Mouse (Mus musculus): ENCODE results near the gene Lmbrd2. TPM values are rescaled to one million over a fixed set of nuclear protein-coding genes. Genes with fewer than 3 reads are reported as not detected.

Lmbrd2 gene
- 3.4 and 3.5 TPM in 2 replicates for polyA plus RNA-seq (2016; fragmentation: Nextera tagmentation; extraction: Ambion mirVana)

- Histone ChIP-seq H3K4me1 (peaks cover 25% of the 10 kb centered on the region), H3K4me2 (replicated peaks) (peak within 1 kb of the TSS; percentile 69), H3K27ac (replicated peaks) (peak within 1 kb of the TSS; percentile 84), H3K9ac (replicated peaks) (peak within 1 kb of the TSS; percentile 78), H3K36me3 (peaks cover 25% of the 10 kb centered on the region), H3K9me3 (no peaks in the 10 kb centered on the region), H3K4me3 (peak within 1 kb of the TSS; percentile 90), H3K27me3 (no peaks in the 10 kb centered on the region)
- WGBS: under 1% methylated on average over 33 of the region's 34 CpGs
- peak; percentile 98 for ATAC-seq (ENCODE audit: low FRiP score, low read depth)
Measured at GRCm38 (mm10) chr15:9140252-9140680, at the start of gene Lmbrd2. TSS of gene Lmbrd2 (plus strand) at chr15:9140550.

GRCm38 (mm10) chr15:9090662-9091061, 49.7 kb upstream of the Lmbrd2 start:
- H3K9me3 ChIP-seq: no peaks in the 10 kb centered on the region
- H3K36me3 ChIP-seq: peaks cover 35% of the 10 kb centered on the region
- no peak overlapping the region for H3K9ac ChIP-seq (replicated peaks)
- H3K4me1 ChIP-seq: peaks cover 19% of the 10 kb centered on the region
- H3K4me3 ChIP-seq: no peak overlapping the region
- H3K27me3 ChIP-seq: no peaks in the 10 kb centered on the region
- H3K27ac ChIP-seq (replicated peaks): no peak overlapping the region
- 93% methylated on average over 5 of the region's 5 CpGs for WGBS
- no peak overlapping the region for H3K4me2 ChIP-seq (replicated peaks)
- no peak for ATAC-seq (ENCODE audit: low FRiP score, low read depth)

GRCm38 (mm10) chr15:9093598-9094365, 46.6 kb upstream of the Lmbrd2 start:
- Histone ChIP-seq H3K9ac (replicated peaks) (no peak overlapping the region; the same call in 1 of the 2 replicates), H3K4me1 (peaks cover 10% of the 10 kb centered on the region), H3K4me2 (replicated peaks) (peak overlapping the region; percentile 23), H3K27me3 (no peaks in the 10 kb centered on the region), H3K9me3 (no peaks in the 10 kb centered on the region), H3K4me3 (no peak overlapping the region), H3K36me3 (peaks cover 28% of the 10 kb centered on the region), H3K27ac (replicated peaks) (no peak overlapping the region)
- no peak; the same call in 1 of the 2 replicates for ATAC-seq (ENCODE audit: low FRiP score, low read depth)
- WGBS: 78% methylated on average over 11 of the region's 11 CpGs

GRCm38 (mm10) chr15:9094366-9094750, 46.0 kb upstream of the Lmbrd2 start:
- WGBS: 26% methylated on average over 13 of the region's 13 CpGs
- H3K4me1 ChIP-seq: peaks cover 10% of the 10 kb centered on the region
- H3K36me3 ChIP-seq: peaks cover 28% of the 10 kb centered on the region
- no peaks in the 10 kb centered on the region for H3K9me3 ChIP-seq
- no peaks in the 10 kb centered on the region for H3K27me3 ChIP-seq
- H3K4me2 ChIP-seq (replicated peaks): peak overlapping the region; percentile 23
- peak; percentile 96 for ATAC-seq (ENCODE audit: low FRiP score, low read depth)
- H3K4me3 ChIP-seq: no peak overlapping the region
- H3K27ac ChIP-seq (replicated peaks): no peak overlapping the region
- H3K9ac ChIP-seq (replicated peaks): no peak overlapping the region; the same call in 1 of the 2 replicates

- H3K9me3 ChIP-seq: no peaks in the 10 kb centered on the region
- H3K27ac ChIP-seq (replicated peaks): no peak overlapping the region
- H3K4me3 ChIP-seq: no peak overlapping the region
- H3K27me3 ChIP-seq: no peaks in the 10 kb centered on the region
- peaks cover 36% of the 10 kb centered on the region for H3K36me3 ChIP-seq
- WGBS: 90% methylated on average over 4 of the region's 4 CpGs
- H3K4me1 ChIP-seq: peaks cover 10% of the 10 kb centered on the region
- no peak for ATAC-seq (ENCODE audit: low FRiP score, low read depth)
- H3K9ac ChIP-seq (replicated peaks): no peak overlapping the region
- H3K4me2 ChIP-seq (replicated peaks): no peak overlapping the region
Measured at GRCm38 (mm10) chr15:9096865-9097264, 43.5 kb upstream of the Lmbrd2 start.

- ATAC-seq (ENCODE audit: low FRiP score, low read depth): no peak
- no peak overlapping the region for H3K4me2 ChIP-seq (replicated peaks)
- no peaks in the 10 kb centered on the region for H3K27me3 ChIP-seq
- H3K4me3 ChIP-seq: no peak overlapping the region
- peaks cover 32% of the 10 kb centered on the region for H3K36me3 ChIP-seq
- H3K27ac ChIP-seq (replicated peaks): peak overlapping the region; percentile 22; the same call in 1 of the 2 replicates
- no peaks in the 10 kb centered on the region for H3K9me3 ChIP-seq
- WGBS: 79% methylated on average over 10 of the region's 10 CpGs
- no peak overlapping the region for H3K9ac ChIP-seq (replicated peaks)
- H3K4me1 ChIP-seq: no peaks in the 10 kb centered on the region
Measured at GRCm38 (mm10) chr15:9100446-9101077, 39.8 kb upstream of the Lmbrd2 start.

GRCm38 (mm10) chr15:9106303-9107074, 33.9 kb upstream of the Lmbrd2 start:
- 89% methylated on average over 13 of the region's 13 CpGs for WGBS
- H3K4me3 ChIP-seq: no peak overlapping the region
- H3K27ac ChIP-seq (replicated peaks): no peak overlapping the region
- no peak for ATAC-seq (ENCODE audit: low FRiP score, low read depth)
- no peaks in the 10 kb centered on the region for H3K27me3 ChIP-seq
- no peaks in the 10 kb centered on the region for H3K4me1 ChIP-seq
- H3K4me2 ChIP-seq (replicated peaks): no peak overlapping the region
- no peaks in the 10 kb centered on the region for H3K9me3 ChIP-seq
- no peak overlapping the region for H3K9ac ChIP-seq (replicated peaks)
- peaks cover 33% of the 10 kb centered on the region for H3K36me3 ChIP-seq

- H3K4me3 ChIP-seq: no peak overlapping the region
- no peaks in the 10 kb centered on the region for H3K27me3 ChIP-seq
- peaks cover 52% of the 10 kb centered on the region for H3K36me3 ChIP-seq
Measured at GRCm38 (mm10) chr15:9110526-9111347, 29.6 kb upstream of the Lmbrd2 start.

GRCm38 (mm10) chr15:9111648-9112047, 28.7 kb upstream of the Lmbrd2 start:
- Histone ChIP-seq H3K9ac (replicated peaks) (no peak overlapping the region), H3K36me3 (peaks cover 54% of the 10 kb centered on the region), H3K4me1 (no peaks in the 10 kb centered on the region), H3K27me3 (no peaks in the 10 kb centered on the region), H3K4me3 (no peak overlapping the region), H3K4me2 (replicated peaks) (no peak overlapping the region), H3K27ac (replicated peaks) (no peak overlapping the region), H3K9me3 (no peaks in the 10 kb centered on the region)
- no peak for ATAC-seq (ENCODE audit: low FRiP score, low read depth)
- 90% methylated on average over 3 of the region's 3 CpGs for WGBS

More at GRCm38 (mm10) chr15:9110526-9111347, 29.6 kb upstream of the Lmbrd2 start:
- Histone ChIP-seq H3K4me1 (no peaks in the 10 kb centered on the region), H3K9ac (replicated peaks) (no peak overlapping the region), H3K27ac (replicated peaks) (no peak overlapping the region), H3K4me2 (replicated peaks) (no peak overlapping the region), H3K9me3 (no peaks in the 10 kb centered on the region)
- no peak for ATAC-seq (ENCODE audit: low FRiP score, low read depth)
- WGBS: 84% methylated on average over 6 of the region's 6 CpGs

- Histone ChIP-seq H3K4me3 (no peak overlapping the region), H3K27me3 (no peaks in the 10 kb centered on the region), H3K9me3 (no peaks in the 10 kb centered on the region), H3K9ac (replicated peaks) (no peak overlapping the region), H3K4me2 (replicated peaks) (no peak overlapping the region), H3K4me1 (no peaks in the 10 kb centered on the region), H3K36me3 (peaks cover 58% of the 10 kb centered on the region), H3K27ac (replicated peaks) (no peak overlapping the region)
- ATAC-seq (ENCODE audit: low FRiP score, low read depth): no peak
- WGBS: 89% methylated on average over 9 of the region's 9 CpGs
Measured at GRCm38 (mm10) chr15:9113556-9113955, 26.8 kb upstream of the Lmbrd2 start.

GRCm38 (mm10) chr15:9114131-9114530, 26.2 kb upstream of the Lmbrd2 start:
- Histone ChIP-seq H3K36me3 (peaks cover 64% of the 10 kb centered on the region), H3K9ac (replicated peaks) (no peak overlapping the region), H3K9me3 (no peaks in the 10 kb centered on the region), H3K4me1 (no peaks in the 10 kb centered on the region), H3K4me2 (replicated peaks) (no peak overlapping the region), H3K27me3 (no peaks in the 10 kb centered on the region), H3K27ac (replicated peaks) (no peak overlapping the region), H3K4me3 (no peak overlapping the region)
- no peak for ATAC-seq (ENCODE audit: low FRiP score, low read depth)
- 74% methylated on average over 4 of the region's 4 CpGs for WGBS
